Mouse (Mus musculus) MEL (cell line): Measurements from ENCODE around the gene Dcbld1. TPM values are rescaled to one million over a fixed set of nuclear protein-coding genes. Genes with fewer than 3 reads are reported as not detected.

Experiments used
- DNase-seq: peaks from one replicate; pipeline ENCODE4 v3.0.0; 2011; ENCODE audit warnings: low read depth, low spot score
- H3K27ac ChIP-seq: 2 replicates; pipeline ENCODE4 v1.5.1; 2012; ENCODE audit warnings: low read depth, mild to moderate bottlenecking, control low read depth, low read length, moderate library complexity; ENCODE audit not compliant: control insufficient read depth
- H3K27me3 ChIP-seq, 2 experiments: fragments of 150-350 bp in 1 of 2; sonication (generic) in 1 of 2; 2 replicates each; pipeline ENCODE4 v1.6.1; 2012; ENCODE audit warnings: low read length in 2 of 2, mild to moderate bottlenecking in 2 of 2, improper control_type of control experiment in 1 of 2, moderate library complexity in 1 of 2; ENCODE audit not compliant: insufficient read depth in 2 of 2, control insufficient read depth in 1 of 2
- H3K36me3 ChIP-seq, 2 experiments: 2 replicates each; pipeline ENCODE4 v1.6.1; 2012 to 2014; ENCODE audit warnings: low read length in 2 of 2, improper control_type of control experiment in 1 of 2, inconsistent platforms in 1 of 2, mild to moderate bottlenecking in 1 of 2; ENCODE audit not compliant: insufficient read depth in 2 of 2, control insufficient read depth in 1 of 2
- H3K4me1 ChIP-seq, 2 experiments: fragments of 150-350 bp in 1 of 2; sonication (generic) in 1 of 2; 2 replicates each; pipeline ENCODE4 v1.6.1; 2012; ENCODE audit warnings: low read length in 2 of 2, improper control_type of control experiment in 1 of 2, mild to moderate bottlenecking in 1 of 2; ENCODE audit not compliant: insufficient read depth in 2 of 2, control insufficient read depth in 1 of 2
- H3K4me3 ChIP-seq, 2 experiments: fragments of 150-350 bp in 1 of 2; sonication (generic) in 1 of 2; 2 replicates each; pipeline ENCODE4 v1.5.1; 2012; ENCODE audit warnings: low read depth in 2 of 2, low read length in 2 of 2, mild to moderate bottlenecking in 2 of 2, moderate library complexity in 2 of 2, control low read depth in 1 of 2, improper control_type of control experiment in 1 of 2; ENCODE audit not compliant: control insufficient read depth in 1 of 2, insufficient read depth in 1 of 2
- H3K79me2 ChIP-seq: 2 replicates; pipeline ENCODE4 v1.6.1; 2012; ENCODE audit warnings: mild to moderate bottlenecking, low read length, moderate library complexity; ENCODE audit not compliant: control insufficient read depth, poor library complexity, insufficient read depth
- H3K9ac ChIP-seq: 2 replicates; pipeline ENCODE4 v1.6.1; 2012; ENCODE audit warnings: low read depth, mild to moderate bottlenecking, control low read depth, low read length, moderate library complexity; ENCODE audit not compliant: control insufficient read depth, poor library complexity, severe bottlenecking
- H3K9me3 ChIP-seq: fragments of 150-350 bp; sonication (generic); replicated peaks from 2 replicates; pipeline ENCODE4 v1.6.1; 2012; ENCODE audit warnings: mild to moderate bottlenecking, low read length, improper control_type of control experiment, moderate library complexity; ENCODE audit not compliant: insufficient read depth
- BHLHE40 ChIP-seq: IDR thresholded peaks from 2 replicates; pipeline ENCODE4 v1.6.1; 2012; ENCODE audit warnings: low read depth, mild to moderate bottlenecking, inconsistent platforms, low read length, improper control_type of control experiment, borderline replicate concordance
- CHD1 ChIP-seq: IDR thresholded peaks from 2 replicates; pipeline ENCODE4 v1.6.1; 2012; ENCODE audit warnings: low read depth, mild to moderate bottlenecking, inconsistent platforms, low read length, improper control_type of control experiment
- CHD2 ChIP-seq: IDR thresholded peaks from 2 replicates; pipeline ENCODE4 v1.6.1; 2011; ENCODE audit warnings: low read length, improper control_type of control experiment
- CTCF ChIP-seq, 3 experiments: IDR thresholded peaks in 2 of 3; conservative IDR thresholded peaks in 1 of 3; 2 replicates each; pipeline ENCODE4 v1.5.1; 2011 to 2012; ENCODE audit warnings: low read length in 3 of 3, low read depth in 2 of 3, mild to moderate bottlenecking in 2 of 3, improper control_type of control experiment in 1 of 3, inconsistent platforms in 1 of 3, mixed read lengths in 1 of 3, moderate library complexity in 1 of 3; ENCODE audit not compliant: control insufficient read depth in 1 of 3, insufficient read depth in 1 of 3, poor library complexity in 1 of 3, severe bottlenecking in 1 of 3
- E2F4 ChIP-seq: IDR thresholded peaks from 2 replicates; pipeline ENCODE4 v1.6.1; 2011; ENCODE audit warnings: low read depth, low read length, improper control_type of control experiment, borderline replicate concordance
- ELF1 ChIP-seq: IDR thresholded peaks from 2 replicates; pipeline ENCODE4 v1.6.1; 2014; ENCODE audit warnings: low read depth, mild to moderate bottlenecking, inconsistent platforms, low read length, improper control_type of control experiment, moderate library complexity
- ETS1 ChIP-seq: IDR thresholded peaks from 2 replicates; pipeline ENCODE4 v1.6.1; 2012; ENCODE audit warnings: low read depth, mild to moderate bottlenecking, inconsistent platforms, low read length, improper control_type of control experiment, moderate library complexity
- GABPA ChIP-seq: IDR thresholded peaks from 2 replicates; pipeline ENCODE4 v1.6.1; 2012; ENCODE audit warnings: low read depth, mild to moderate bottlenecking, inconsistent platforms, low read length, improper control_type of control experiment, moderate library complexity
- GATA1 ChIP-seq: IDR thresholded peaks from 2 replicates; pipeline ENCODE4 v1.6.1; 2011; ENCODE audit warnings: low read depth, low read length, improper control_type of control experiment
- HCFC1 ChIP-seq: IDR thresholded peaks from 2 replicates; pipeline ENCODE4 v1.6.1; 2012; ENCODE audit warnings: low read depth, mild to moderate bottlenecking, inconsistent platforms, low read length, improper control_type of control experiment, moderate library complexity
- JUND ChIP-seq: IDR thresholded peaks from 2 replicates; pipeline ENCODE4 v1.6.1; 2011; ENCODE audit warnings: low read depth, mild to moderate bottlenecking, improper control_type of control experiment, low read length
- MAFK ChIP-seq: IDR thresholded peaks from 2 replicates; pipeline ENCODE4 v1.6.1; 2011; ENCODE audit warnings: low read depth, mild to moderate bottlenecking, low read length, improper control_type of control experiment, borderline replicate concordance
- MAX ChIP-seq: IDR thresholded peaks from 2 replicates; pipeline ENCODE4 v1.6.1; 2011; ENCODE audit warnings: low read length, improper control_type of control experiment
- MAZ ChIP-seq: IDR thresholded peaks from 2 replicates; pipeline ENCODE4 v1.6.1; 2012; ENCODE audit warnings: low read depth, mild to moderate bottlenecking, inconsistent platforms, low read length, improper control_type of control experiment
- MEF2A ChIP-seq: IDR thresholded peaks from 2 replicates; pipeline ENCODE4 v1.6.1; 2014; ENCODE audit warnings: low read depth, mild to moderate bottlenecking, inconsistent platforms, low read length, improper control_type of control experiment; ENCODE audit not compliant: poor library complexity, insufficient replicate concordance, severe bottlenecking; ENCODE audit errors: extremely low read depth
- MXI1 ChIP-seq: IDR thresholded peaks from 2 replicates; pipeline ENCODE4 v1.6.1; 2011; ENCODE audit warnings: mild to moderate bottlenecking, low read depth, low read length, improper control_type of control experiment
- MYB ChIP-seq: IDR thresholded peaks from 2 replicates; pipeline ENCODE4 v1.6.1; 2011; ENCODE audit warnings: mild to moderate bottlenecking, low read depth, low read length, improper control_type of control experiment
- MYC ChIP-seq: IDR thresholded peaks from 2 replicates; pipeline ENCODE4 v1.6.1; 2011; ENCODE audit warnings: low read depth, mild to moderate bottlenecking, low read length, improper control_type of control experiment, moderate library complexity
- NELFE ChIP-seq: IDR thresholded peaks from 2 replicates; pipeline ENCODE4 v1.6.1; 2011; ENCODE audit warnings: low read depth, low read length, improper control_type of control experiment
- NRF1 ChIP-seq: IDR thresholded peaks from 2 replicates; pipeline ENCODE4 v1.6.1; 2014; ENCODE audit warnings: low read depth, mild to moderate bottlenecking, inconsistent platforms, low read length, improper control_type of control experiment, moderate library complexity; ENCODE audit not compliant: poor library complexity, insufficient read depth, severe bottlenecking
- POLR2A ChIP-seq, 2 experiments: IDR thresholded peaks; 2 replicates each; pipeline ENCODE4 v1.6.1; 2011 to 2012; ENCODE audit warnings: low read length in 2 of 2, mild to moderate bottlenecking in 2 of 2, control low read depth in 1 of 2, improper control_type of control experiment in 1 of 2, low read depth in 1 of 2, moderate library complexity in 1 of 2; ENCODE audit not compliant: control insufficient read depth in 1 of 2, insufficient read depth in 1 of 2, poor library complexity in 1 of 2
- POLR2AphosphoS2 ChIP-seq: IDR thresholded peaks from 2 replicates; pipeline ENCODE4 v1.6.1; 2011; ENCODE audit warnings: low read length, improper control_type of control experiment
- POLR2AphosphoS5 ChIP-seq: IDR thresholded peaks from 2 replicates; pipeline ENCODE4 v1.6.1; 2012; ENCODE audit warnings: low read depth, borderline replicate concordance, mild to moderate bottlenecking, inconsistent platforms, low read length, moderate library complexity, mixed read lengths
- RAD21 ChIP-seq: IDR thresholded peaks from 2 replicates; pipeline ENCODE4 v1.6.1; 2011; ENCODE audit warnings: mild to moderate bottlenecking, low read depth, low read length, improper control_type of control experiment
- RCOR1 ChIP-seq: IDR thresholded peaks from 2 replicates; pipeline ENCODE4 v1.6.1; 2012; ENCODE audit warnings: low read depth, mild to moderate bottlenecking, inconsistent platforms, low read length, improper control_type of control experiment
- SIN3A ChIP-seq: IDR thresholded peaks from 2 replicates; pipeline ENCODE4 v1.6.1; 2012; ENCODE audit warnings: low read length, improper control_type of control experiment, inconsistent platforms
- SMC3 ChIP-seq: IDR thresholded peaks from 2 replicates; pipeline ENCODE4 v1.6.1; 2011; ENCODE audit warnings: low read depth, low read length, improper control_type of control experiment
- TAL1 ChIP-seq: IDR thresholded peaks from 2 replicates; pipeline ENCODE4 v1.6.1; 2012; ENCODE audit warnings: mild to moderate bottlenecking, inconsistent platforms, low read length, moderate library complexity, mixed read lengths
- TBP ChIP-seq: IDR thresholded peaks from 2 replicates; pipeline ENCODE4 v1.8.0; 2011; ENCODE audit warnings: low read depth, low read length, improper control_type of control experiment
- TCF12 ChIP-seq: IDR thresholded peaks from 2 replicates; pipeline ENCODE4 v1.6.1; 2014; ENCODE audit warnings: low read depth, mild to moderate bottlenecking, inconsistent platforms, low read length, improper control_type of control experiment, moderate library complexity
- UBTF ChIP-seq: IDR thresholded peaks from 2 replicates; pipeline ENCODE4 v1.6.1; 2012; ENCODE audit warnings: low read depth, mild to moderate bottlenecking, inconsistent platforms, low read length, improper control_type of control experiment, moderate library complexity, borderline replicate concordance; ENCODE audit not compliant: insufficient read depth
- USF2 ChIP-seq, 2 experiments: IDR thresholded peaks; 2 replicates each; pipeline ENCODE4 v1.6.1; 2011 to 2012; ENCODE audit warnings: improper control_type of control experiment in 2 of 2, low read length in 2 of 2, borderline replicate concordance in 1 of 2, inconsistent platforms in 1 of 2, low read depth in 1 of 2, mild to moderate bottlenecking in 1 of 2; ENCODE audit not compliant: insufficient read depth in 1 of 2
- ZNF384 ChIP-seq: IDR thresholded peaks from 2 replicates; pipeline ENCODE4 v1.6.1; 2012; ENCODE audit warnings: low read depth, mild to moderate bottlenecking, inconsistent platforms, low read length, improper control_type of control experiment
- polyA plus RNA-seq, 2 experiments: library from polyadenylated mRNA; stranded (reverse) in 1 of 2; unstranded in 1 of 2; fragments of >175 nt in 1 of 2; fragments of >200 nt in 1 of 2; gene quantifications; 2 replicates each; pipeline versions ENCODE4 v1.2.1 to v1.2.4; 2012; ENCODE audit warnings: low replicate concordance in 2 of 2, low read depth in 1 of 2; ENCODE audit not compliant: insufficient read length in 2 of 2, insufficient read depth in 1 of 2, missing spikeins in 1 of 2
- total RNA-seq: library from RNA; depleted of rRNA; stranded (reverse); fragments of 300-350 nt; gene quantifications from 2 replicates; pipeline ENCODE4 v1.2.3, GENCODE M21; 2012

The Dcbld1 gene
- total and polyA plus RNA-seq, 3 experiments = 4.0 to 7.1 TPM; not detected in 1

DNA sequence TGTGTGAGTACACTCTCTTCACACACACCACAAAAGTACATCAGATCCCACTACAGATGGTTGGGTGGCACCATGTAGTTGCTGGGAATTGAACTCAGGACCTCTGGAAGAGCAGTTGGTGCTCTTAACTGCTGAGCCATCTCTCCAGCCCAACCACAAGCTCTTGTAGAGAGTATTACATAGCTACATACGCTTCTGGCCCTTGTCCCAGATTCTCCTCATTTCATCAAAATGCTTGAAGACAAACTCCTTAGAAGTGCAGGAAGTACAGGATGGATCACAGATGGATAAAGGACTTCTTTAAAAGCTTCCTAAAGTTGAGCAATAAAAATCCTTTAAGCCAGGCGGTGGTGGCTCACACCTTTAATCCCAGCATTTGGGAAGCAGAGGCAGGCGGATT lies 88.5 kb downstream of the Dcbld1 start:
- no peak for TF ChIP-seq POLR2AphosphoS2
- TF ChIP-seq TBP = 0 out of 2 replicates have a peak, but pooled peaks have one; percentile 53
- no peak for TF ChIP-seq TAL1
- Histone ChIP-seq H3K79me2 (no peaks in the 10 kb centered on the region), H3K36me3 (no peaks in the 10 kb centered on the region), H3K9me3 (no peaks in the 10 kb centered on the region), H3K27ac (no peak overlapping the region), H3K27me3 (no peaks in the 10 kb centered on the region), H3K4me1 (no peaks in the 10 kb centered on the region), H3K4me3 (no peak overlapping the region), H3K9ac (no peak overlapping the region)
- DNase-seq = no peak

DNA sequence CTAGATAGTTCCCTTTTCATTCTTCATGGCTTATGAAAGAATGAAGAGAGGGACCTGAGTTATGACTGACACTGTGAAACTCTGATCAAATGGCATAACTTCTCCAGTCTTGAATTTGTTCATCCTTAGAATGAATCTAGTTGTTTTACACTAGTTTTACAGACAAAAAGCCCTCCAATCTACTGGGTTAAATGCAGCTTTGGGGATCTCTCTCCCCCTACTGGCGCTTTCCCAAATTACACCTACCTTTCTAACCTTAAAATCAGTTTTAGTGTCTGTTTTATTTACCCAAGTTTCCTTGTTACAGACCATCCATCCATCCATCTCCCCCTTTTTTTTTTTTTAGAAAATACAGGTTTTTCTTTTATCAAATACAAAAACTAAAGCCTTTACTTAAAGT lies 97.6 kb downstream of the Dcbld1 start:
- no peaks in the 10 kb centered on the region for H3K27me3 ChIP-seq
- no peak overlapping the region for H3K4me3 ChIP-seq
- H3K4me1 ChIP-seq = no peaks in the 10 kb centered on the region
- H3K9ac ChIP-seq = no peak overlapping the region
- no peak overlapping the region for H3K27ac ChIP-seq
- no peaks in the 10 kb centered on the region for H3K36me3 ChIP-seq
- no peaks in the 10 kb centered on the region for H3K79me2 ChIP-seq
- no peaks in the 10 kb centered on the region for H3K9me3 ChIP-seq
- DNase-seq = peak; percentile 64
- TF ChIP-seq NRF1 = no peak
- peak; percentile 30 to 84 (median 76); a peak in 5 of 6 replicates for TF ChIP-seq CTCF (IDR thresholded peaks at IDR 0.05 in 2 of 3, conservative IDR thresholded peaks at IDR 0.05 in 1 of 3; ENCODE audit: control insufficient read depth in 1 of 3, insufficient read depth in 1 of 3, low read depth in 2 of 3, low read length in 3 of 3, poor library complexity in 1 of 3, severe bottlenecking in 1 of 3)
- no peak for TF ChIP-seq MXI1
- TF ChIP-seq ZNF384 = no peak
- no peak for TF ChIP-seq BHLHE40
- TF ChIP-seq CHD2 = no peak
- no peak for TF ChIP-seq UBTF
- TF ChIP-seq NELFE = no peak
- TF ChIP-seq MEF2A = no peak
- TF ChIP-seq USF2 (IDR thresholded peaks at IDR 0.05; ENCODE audit: borderline replicate concordance in 1 of 2, insufficient read depth in 1 of 2, low read depth in 1 of 2, low read length in 2 of 2) = no peak
- no peak for TF ChIP-seq HCFC1
- TF ChIP-seq POLR2AphosphoS5 = no peak
- TF ChIP-seq GABPA = no peak
- TF ChIP-seq GATA1 = no peak
- no peak for TF ChIP-seq ETS1
- no peak for TF ChIP-seq MYC
- no peak for TF ChIP-seq ELF1
- TF ChIP-seq E2F4 = no peak
- TF ChIP-seq POLR2A (IDR thresholded peaks at IDR 0.05; ENCODE audit: control insufficient read depth in 1 of 2, insufficient read depth in 1 of 2, low read depth in 1 of 2, low read length in 2 of 2, poor library complexity in 1 of 2) = no peak
- no peak for TF ChIP-seq MAFK
- TF ChIP-seq MAZ = no peak
- TF ChIP-seq MYB = no peak
- no peak for TF ChIP-seq MAX
- TF ChIP-seq CHD1 = no peak
- peak; percentile 93 for TF ChIP-seq RAD21
- TF ChIP-seq TCF12 = no peak
- no peak for TF ChIP-seq TBP
- TF ChIP-seq SMC3 = peak; percentile 92
- no peak for TF ChIP-seq POLR2AphosphoS2
- no peak for TF ChIP-seq SIN3A
- no peak for TF ChIP-seq JUND
- no peak for TF ChIP-seq RCOR1
